Mouse (Mus musculus) bone marrow, adult 2 months (tissue): ENCODE measurements at regions not wholly inside any gene's neighbourhood (a gene's known extent, or its start where the extent isn't known, plus 50 kb on each side); places are given as distances from the start of the nearest gene placed in this dataset.

Source experiments
- H3K27ac ChIP-seq: fragments of 200-500 bp; 2 replicates; pipeline ENCODE4 v1.5.1; 2012; ENCODE audit warnings: low read depth, mild to moderate bottlenecking, control low read depth, inconsistent platforms, low read length; ENCODE audit not compliant: control insufficient read depth, poor library complexity, insufficient read depth
- H3K4me1 ChIP-seq: fragments of 200-500 bp; 2 replicates; pipeline ENCODE4 v1.6.1; 2011; ENCODE audit warnings: low read length; ENCODE audit not compliant: control insufficient read depth, insufficient read depth
- H3K4me3 ChIP-seq: fragments of 200-500 bp; replicated peaks from 2 replicates; pipeline ENCODE3; 2011; ENCODE audit warnings: mild to moderate bottlenecking, low read depth, low read length, control low read depth; ENCODE audit not compliant: control insufficient read depth
- CTCF ChIP-seq: fragments of 200-500 bp; IDR thresholded peaks from 2 replicates; pipeline ENCODE4 v1.5.1; 2011; ENCODE audit warnings: low read length, control low read depth; ENCODE audit not compliant: control insufficient read depth, insufficient read depth
- POLR2A ChIP-seq: fragments of 200-500 bp; IDR thresholded peaks from 2 replicates; pipeline ENCODE4 v1.6.1; 2011; ENCODE audit warnings: low read depth, mild to moderate bottlenecking, control low read depth, low read length, borderline replicate concordance; ENCODE audit not compliant: control insufficient read depth
- WGBS: fragments of 180-500 bp; shearing (Covaris S2); methylation state at CpG from one replicate; pipeline ENCODE4 v1.1.7; 2018; 5-methylcytosine and 5-hydroxymethylcytosine counted together

GRCm38 (mm10) chr8:46924787-46925548 is 61.7 kb upstream of the Enpp6 start:
- peaks cover 7% of the 10 kb centered on the region for H3K4me1 ChIP-seq
- H3K27ac ChIP-seq, result no peak overlapping the region
- H3K4me3 ChIP-seq, result no peak overlapping the region
- WGBS, result 83% methylated on average over 13 of the region's 13 CpGs
- TF ChIP-seq POLR2A (no peak), CTCF (no peak)

GRCm38 (mm10) chr8:46928718-46929117 is 58.0 kb upstream of the Enpp6 start:
- 20% methylated on average over 6 of the region's 6 CpGs for WGBS
- H3K4me1 ChIP-seq, result peaks cover 5% of the 10 kb centered on the region; the same call in 1 of the 2 replicates
- TF ChIP-seq CTCF (no peak), POLR2A (no peak)
- H3K27ac ChIP-seq, result no peak overlapping the region
- H3K4me3 ChIP-seq, result no peak overlapping the region

DNA sequence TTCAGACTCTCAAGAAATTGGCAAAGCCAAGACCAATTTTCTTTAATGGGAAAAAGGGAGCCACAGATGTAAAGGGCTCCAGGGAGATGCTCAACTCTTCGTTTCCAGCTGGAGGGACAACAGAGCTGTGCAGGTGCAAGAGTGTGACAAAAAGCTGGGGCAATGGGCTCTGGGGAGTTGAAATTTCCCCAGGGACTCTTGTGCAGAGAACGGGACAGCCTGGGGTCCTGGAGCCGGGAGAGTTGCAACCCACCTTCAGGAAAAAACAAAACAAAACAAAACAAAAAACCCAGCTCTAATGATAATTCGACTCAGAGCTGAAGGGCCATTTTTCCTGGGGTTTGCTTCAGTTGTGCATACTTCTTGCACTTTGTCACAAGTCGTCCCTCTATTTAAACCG is 57.0 kb upstream of the Enpp6 start:
- 70% methylated on average over 6 of the region's 6 CpGs for WGBS

DNA sequence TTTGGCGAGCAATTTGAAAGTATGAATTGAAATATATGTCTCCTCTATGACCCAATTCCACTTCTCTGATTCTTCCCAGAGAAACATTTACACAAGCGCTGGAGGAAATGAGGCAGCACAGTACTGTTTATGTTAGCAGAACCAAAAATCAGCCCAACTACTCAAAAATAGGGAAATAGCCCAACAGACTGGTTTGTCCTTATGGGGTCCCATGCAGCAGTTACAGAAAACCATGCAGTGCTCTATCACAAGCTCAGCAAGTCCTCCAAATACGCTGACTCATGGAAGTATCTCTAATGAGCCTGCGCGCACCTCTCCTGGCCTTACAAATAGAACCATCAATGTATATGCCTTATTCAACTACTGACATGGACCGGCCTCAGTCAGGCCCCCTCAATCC is 55.4 kb upstream of the Enpp6 start:
- H3K27ac ChIP-seq, result peak overlapping the region; percentile 57; the same call in 1 of the 2 replicates
- peaks cover 5% of the 10 kb centered on the region; the same call in 1 of the 2 replicates for H3K4me1 ChIP-seq
- no peak for TF ChIP-seq POLR2A
- TF ChIP-seq CTCF, result no peak
- H3K4me3 ChIP-seq, result no peak overlapping the region
- WGBS, result 63% methylated on average over 6 of the region's 6 CpGs

More for the DNA sequence above, 57.0 kb upstream of the Enpp6 start:
- Histone ChIP-seq H3K4me3 (no peak overlapping the region), H3K4me1 (peaks cover 5% of the 10 kb centered on the region; the same call in 1 of the 2 replicates), H3K27ac (no peak overlapping the region)
- TF ChIP-seq POLR2A (no peak), CTCF (no peak)

- no peak for TF ChIP-seq POLR2A
- TF ChIP-seq CTCF, result no peak
- Histone ChIP-seq H3K27ac (no peak overlapping the region), H3K4me1 (peaks cover 5% of the 10 kb centered on the region; the same call in 1 of the 2 replicates), H3K4me3 (no peak overlapping the region)
Observed at GRCm38 (mm10) chr8:46933256-46933655, 53.4 kb upstream of the Enpp6 start.

- Histone ChIP-seq H3K4me1 (peaks cover 3% of the 10 kb centered on the region; the same call in 1 of the 2 replicates), H3K4me3 (peak overlapping the region; percentile 42), H3K27ac (peak overlapping the region; percentile 81)
- 58% methylated on average over 9 of the region's 9 CpGs for whole genome bisulfite sequencing
- TF ChIP-seq CTCF, result no peak
Observed at GRCm38 (mm10) chr8:46934254-46934653, 52.4 kb upstream of the Enpp6 start.

GRCm38 (mm10) chr8:46934898-46935297 is 51.8 kb upstream of the Enpp6 start:
- Histone ChIP-seq H3K4me1 (peaks cover 3% of the 10 kb centered on the region; the same call in 1 of the 2 replicates), H3K4me3 (no peak overlapping the region), H3K27ac (peak overlapping the region; percentile 81)
- WGBS, result 39% methylated on average over 9 of the region's 9 CpGs
- TF ChIP-seq POLR2A, result no peak
- TF ChIP-seq CTCF, result peak; percentile 83

GRCm38 (mm10) chr8:46936039-46936438 is 50.6 kb upstream of the Enpp6 start:
- Histone ChIP-seq H3K27ac (no peak overlapping the region), H3K4me3 (no peak overlapping the region), H3K4me1 (peaks cover 3% of the 10 kb centered on the region; the same call in 1 of the 2 replicates)
- TF ChIP-seq POLR2A (no peak), CTCF (no peak)
- 41% methylated on average over 8 of the region's 8 CpGs for WGBS
